Mouse (Mus musculus): ENCODE measurements around the gene Adamts3. TPM values are rescaled to one million over a fixed set of nuclear protein-coding genes. Genes with fewer than 3 reads are reported as not detected.

Gene Adamts3
- polyA plus RNA-seq, 1 experiment, result 0.04 TPM

GRCm38 (mm10) chr5:89884991-89885390, 1.9 kb upstream of the Adamts3 start:
- H3K27me3 ChIP-seq (ENCODE audit: control insufficient read depth), result 0 out of 2 replicates have a peak, but pooled peaks cover 4% of the 10 kb centered on the region
- no peak overlapping the region for H3K4me3 ChIP-seq (replicated peaks)
- TF ChIP-seq GATA1 (IDR thresholded peaks at IDR 0.05; ENCODE audit: low read length) (no peak), TAL1 (IDR thresholded peaks at IDR 0.05; ENCODE audit: low read length) (no peak)
- peaks cover 22% of the 10 kb centered on the region for H3K4me1 ChIP-seq (ENCODE audit: control insufficient read depth)
- no peaks in the 10 kb centered on the region for H3K36me3 ChIP-seq (ENCODE audit: control insufficient read depth)
- no peaks in the 10 kb centered on the region for H3K9me3 ChIP-seq (ENCODE audit: control insufficient read depth, low read length)

- Histone ChIP-seq H3K36me3 (ENCODE audit: control insufficient read depth) (no peaks in the 10 kb centered on the region), H3K4me1 (ENCODE audit: control insufficient read depth) (peaks cover 22% of the 10 kb centered on the region), H3K27me3 (ENCODE audit: control insufficient read depth) (0 out of 2 replicates have a peak, but pooled peaks cover 4% of the 10 kb centered on the region), H3K4me3 (replicated peaks) (no peak overlapping the region), H3K9me3 (ENCODE audit: control insufficient read depth, low read length) (no peaks in the 10 kb centered on the region)
- TF ChIP-seq TAL1 (IDR thresholded peaks at IDR 0.05; ENCODE audit: low read length), result no peak
- TF ChIP-seq GATA1 (IDR thresholded peaks at IDR 0.05; ENCODE audit: low read length), result no peak
Measured at GRCm38 (mm10) chr5:89883908-89884204, 722 bp upstream of the Adamts3 start.

DNA sequence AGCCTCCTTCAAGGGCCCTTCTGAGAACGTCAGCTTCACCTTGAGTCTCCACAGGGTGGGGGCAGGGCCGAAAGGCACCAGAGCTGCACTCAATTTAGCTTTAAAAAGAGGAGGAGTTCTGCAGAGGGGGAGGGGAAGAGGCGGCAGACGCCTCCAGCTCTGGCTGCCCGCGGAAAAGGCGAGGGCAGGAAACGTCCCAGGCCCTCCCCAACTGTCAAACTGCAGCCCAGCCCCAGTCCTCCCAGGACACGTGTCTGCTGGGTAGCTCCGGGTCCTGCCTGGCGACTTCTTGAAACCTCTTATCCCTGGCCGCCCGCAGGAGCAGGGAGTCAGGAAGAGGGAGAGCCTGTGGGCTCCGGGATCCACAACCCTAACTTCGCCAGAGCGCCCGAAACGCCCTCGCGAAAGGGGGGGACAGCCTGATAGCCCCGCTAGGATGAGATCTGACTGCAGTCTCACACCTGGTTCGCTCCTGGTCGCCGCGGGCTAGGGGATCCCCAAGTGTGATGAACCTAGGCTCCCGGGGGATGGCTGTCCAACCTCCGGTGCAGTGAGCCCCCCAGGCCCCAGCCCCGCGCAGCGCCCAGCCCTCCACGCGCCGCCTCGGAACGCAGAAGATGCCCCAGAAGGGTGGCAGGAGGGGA, 921 bp downstream of the Adamts3 start:
- Histone ChIP-seq H3K36me3 (ENCODE audit: control insufficient read depth) (no peaks in the 10 kb centered on the region), H3K4me1 (ENCODE audit: control insufficient read depth) (peaks cover 22% of the 10 kb centered on the region), H3K9me3 (ENCODE audit: control insufficient read depth, low read length) (no peaks in the 10 kb centered on the region), H3K27me3 (ENCODE audit: control insufficient read depth) (0 out of 2 replicates have a peak, but pooled peaks cover 4% of the 10 kb centered on the region), H3K4me3 (replicated peaks) (peak overlapping the region; percentile 65)
- no peak for TF ChIP-seq TAL1 (IDR thresholded peaks at IDR 0.05; ENCODE audit: low read length)
- no peak for TF ChIP-seq GATA1 (IDR thresholded peaks at IDR 0.05; ENCODE audit: low read length)

- Histone ChIP-seq H3K27me3 (ENCODE audit: control insufficient read depth) (0 out of 2 replicates have a peak, but pooled peaks cover 4% of the 10 kb centered on the region), H3K36me3 (ENCODE audit: control insufficient read depth) (no peaks in the 10 kb centered on the region), H3K4me3 (replicated peaks) (no peak overlapping the region), H3K4me1 (ENCODE audit: control insufficient read depth) (peaks cover 22% of the 10 kb centered on the region), H3K9me3 (ENCODE audit: control insufficient read depth, low read length) (no peaks in the 10 kb centered on the region)
- TF ChIP-seq GATA1 (IDR thresholded peaks at IDR 0.05; ENCODE audit: low read length) (no peak), TAL1 (IDR thresholded peaks at IDR 0.05; ENCODE audit: low read length) (no peak)
Measured at GRCm38 (mm10) chr5:89881425-89881824, 1.7 kb downstream of the Adamts3 start.

- TF ChIP-seq GATA1 (IDR thresholded peaks at IDR 0.05; ENCODE audit: low read length) (no peak), TAL1 (IDR thresholded peaks at IDR 0.05; ENCODE audit: low read length) (no peak)
- Histone ChIP-seq H3K36me3 (ENCODE audit: control insufficient read depth) (no peaks in the 10 kb centered on the region), H3K27me3 (ENCODE audit: control insufficient read depth) (0 out of 2 replicates have a peak, but pooled peaks cover 4% of the 10 kb centered on the region), H3K4me3 (replicated peaks) (no peak overlapping the region), H3K9me3 (ENCODE audit: control insufficient read depth, low read length) (no peaks in the 10 kb centered on the region), H3K4me1 (ENCODE audit: control insufficient read depth) (peaks cover 22% of the 10 kb centered on the region)
Measured at GRCm38 (mm10) chr5:89878866-89879392, 4.2 kb downstream of the Adamts3 start.

DNA sequence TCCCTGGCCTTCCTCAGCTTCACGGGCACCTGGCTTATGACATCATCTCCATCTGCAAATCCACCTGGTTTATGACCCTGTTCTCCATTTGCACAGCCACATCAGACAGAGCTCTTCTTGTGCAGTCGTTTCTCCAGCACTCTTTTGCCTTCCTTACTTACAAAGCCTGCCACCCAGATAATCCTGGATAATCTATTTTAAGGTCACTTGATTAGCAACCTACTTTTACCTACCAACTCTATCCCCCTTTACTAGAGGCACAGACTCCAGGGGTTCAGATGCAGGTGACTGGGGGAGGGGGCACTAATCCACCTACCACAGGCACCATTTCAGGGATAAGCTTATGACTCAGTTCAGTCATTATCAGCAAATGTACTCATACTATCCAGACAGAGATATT, 10.5 kb downstream of the Adamts3 start:
- no peaks in the 10 kb centered on the region for H3K36me3 ChIP-seq (ENCODE audit: control insufficient read depth)
- TF ChIP-seq GATA1 (IDR thresholded peaks at IDR 0.05; ENCODE audit: low read length) (no peak), TAL1 (IDR thresholded peaks at IDR 0.05; ENCODE audit: low read length) (no peak)
- H3K4me1 ChIP-seq (ENCODE audit: control insufficient read depth), result no peaks in the 10 kb centered on the region
- no peaks in the 10 kb centered on the region for H3K9me3 ChIP-seq (ENCODE audit: control insufficient read depth, low read length)
- H3K4me3 ChIP-seq (replicated peaks), result no peak overlapping the region
- H3K27me3 ChIP-seq (ENCODE audit: control insufficient read depth), result no peaks in the 10 kb centered on the region

- H3K27me3 ChIP-seq (ENCODE audit: control insufficient read depth), result no peaks in the 10 kb centered on the region
- H3K4me1 ChIP-seq (ENCODE audit: control insufficient read depth), result no peaks in the 10 kb centered on the region
- TF ChIP-seq TAL1 (IDR thresholded peaks at IDR 0.05; ENCODE audit: low read length) (no peak), GATA1 (IDR thresholded peaks at IDR 0.05; ENCODE audit: low read length) (no peak)
- no peak overlapping the region for H3K4me3 ChIP-seq (replicated peaks)
- H3K36me3 ChIP-seq (ENCODE audit: control insufficient read depth), result no peaks in the 10 kb centered on the region
- no peaks in the 10 kb centered on the region for H3K9me3 ChIP-seq (ENCODE audit: control insufficient read depth, low read length)
Measured at GRCm38 (mm10) chr5:89859603-89860002, 23.5 kb downstream of the Adamts3 start.

GRCm38 (mm10) chr5:89858837-89859236, 24.3 kb downstream of the Adamts3 start:
- H3K4me3 ChIP-seq (replicated peaks), result no peak overlapping the region
- H3K27me3 ChIP-seq (ENCODE audit: control insufficient read depth), result no peaks in the 10 kb centered on the region
- H3K4me1 ChIP-seq (ENCODE audit: control insufficient read depth), result no peaks in the 10 kb centered on the region
- no peaks in the 10 kb centered on the region for H3K9me3 ChIP-seq (ENCODE audit: control insufficient read depth, low read length)
- no peaks in the 10 kb centered on the region for H3K36me3 ChIP-seq (ENCODE audit: control insufficient read depth)
- no peak for TF ChIP-seq TAL1 (IDR thresholded peaks at IDR 0.05; ENCODE audit: low read length)
- TF ChIP-seq GATA1 (IDR thresholded peaks at IDR 0.05; ENCODE audit: low read length), result no peak

DNA sequence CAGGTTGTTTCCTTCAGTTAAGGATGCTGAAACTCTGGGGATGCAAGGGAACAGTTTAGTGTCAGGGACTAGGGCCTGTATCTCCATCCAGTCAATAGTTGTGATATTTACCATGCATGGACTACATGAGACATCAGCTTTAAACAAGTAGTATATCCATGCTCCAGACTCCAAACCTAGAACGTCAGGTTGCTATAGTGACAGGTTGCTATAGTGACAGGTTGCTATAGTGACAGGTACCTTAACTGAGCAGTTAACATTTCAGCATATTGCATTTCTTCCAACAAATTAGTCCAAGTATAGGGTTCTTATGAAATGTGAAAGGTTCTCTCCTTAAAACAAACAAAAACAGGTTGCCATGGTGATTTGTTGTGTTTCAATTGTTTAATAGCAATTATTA, 36.6 kb downstream of the Adamts3 start:
- no peaks in the 10 kb centered on the region for H3K4me1 ChIP-seq (ENCODE audit: control insufficient read depth)
- no peaks in the 10 kb centered on the region for H3K36me3 ChIP-seq (ENCODE audit: control insufficient read depth)
- no peaks in the 10 kb centered on the region for H3K9me3 ChIP-seq (ENCODE audit: control insufficient read depth, low read length)
- TF ChIP-seq TAL1 (IDR thresholded peaks at IDR 0.05; ENCODE audit: low read length), result no peak
- no peak for TF ChIP-seq GATA1 (IDR thresholded peaks at IDR 0.05; ENCODE audit: low read length)
- no peak overlapping the region for H3K4me3 ChIP-seq (replicated peaks)
- no peaks in the 10 kb centered on the region for H3K27me3 ChIP-seq (ENCODE audit: control insufficient read depth)
